Mouse (Mus musculus) frontal cortex, adult 2 months (tissue): Measurements from ENCODE around the gene Zbtb3. TPM values are rescaled to one million over a fixed set of nuclear protein-coding genes. Genes with fewer than 3 reads are reported as not detected.

Experiments used
- DNase-seq, 2 experiments: peaks; one replicate each; pipeline ENCODE4 v3.0.0; 2022; ENCODE audit warnings: low spot score in 1 of 2; ENCODE audit errors: extremely low spot score in 1 of 2
- polyA plus RNA-seq: library from polyadenylated mRNA; depleted of rRNA; stranded (reverse); fragments of >200 nt; gene quantifications from 2 replicates; pipeline ENCODE4 v1.2.3, GENCODE M21; 2012; rRNA removed

Zbtb3 gene
- polyA plus RNA-seq, 1 experiment = 4.6 TPM

- DNase-seq = peak; percentile 89 to 90
These were observed 37.0 kb downstream of the Zbtb3 start, which contains the start of gene Gng3 for GRCm38 (mm10) chr19:8839103-8839907. Gene Gng3 (minus strand): TSS chr19:8839194.

DNA sequence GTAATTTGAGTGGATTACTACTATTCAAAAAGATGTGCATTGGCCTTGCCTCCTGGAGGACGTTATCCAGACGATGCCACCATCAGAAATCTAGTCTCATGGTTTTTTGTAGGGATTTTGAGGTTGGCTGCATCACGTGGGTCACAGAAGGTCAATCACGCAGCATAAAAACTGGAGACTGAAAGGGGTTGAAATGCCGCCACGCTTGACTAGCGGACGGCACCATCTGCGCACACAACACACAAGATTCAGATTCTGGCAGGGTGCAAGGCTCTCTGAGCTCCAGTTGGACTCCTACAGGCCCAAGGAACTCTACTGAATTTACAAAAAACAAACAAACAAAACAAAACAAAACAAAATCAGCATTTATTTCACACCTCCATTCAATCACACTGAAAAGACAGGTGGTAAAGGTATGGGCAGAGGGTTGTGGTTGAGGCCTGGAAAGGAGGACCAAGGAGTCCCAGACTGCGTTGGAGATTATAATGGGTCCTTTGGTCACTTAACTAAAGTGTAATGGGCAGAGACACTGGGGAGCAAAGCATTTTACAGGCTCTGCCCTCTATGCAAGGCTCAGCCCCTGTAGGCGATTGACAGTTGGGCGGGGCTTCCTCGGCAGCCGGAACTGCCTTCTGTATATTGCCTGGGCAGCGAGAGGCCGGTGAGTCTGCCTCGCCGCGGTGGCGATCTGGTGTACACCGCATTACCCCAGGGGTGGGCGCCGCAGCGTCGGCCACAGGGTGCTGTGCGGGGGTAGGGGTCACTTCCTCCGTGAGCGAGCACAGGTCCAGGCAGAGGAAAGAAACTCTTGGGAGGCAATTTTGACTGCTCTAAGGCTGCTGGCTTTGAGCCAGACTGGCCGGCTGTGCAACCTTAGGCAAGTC, 37.8 kb downstream of the Zbtb3 start:
- DNase-seq = peak in 1 of 2 experiments; percentile 78

DNA sequence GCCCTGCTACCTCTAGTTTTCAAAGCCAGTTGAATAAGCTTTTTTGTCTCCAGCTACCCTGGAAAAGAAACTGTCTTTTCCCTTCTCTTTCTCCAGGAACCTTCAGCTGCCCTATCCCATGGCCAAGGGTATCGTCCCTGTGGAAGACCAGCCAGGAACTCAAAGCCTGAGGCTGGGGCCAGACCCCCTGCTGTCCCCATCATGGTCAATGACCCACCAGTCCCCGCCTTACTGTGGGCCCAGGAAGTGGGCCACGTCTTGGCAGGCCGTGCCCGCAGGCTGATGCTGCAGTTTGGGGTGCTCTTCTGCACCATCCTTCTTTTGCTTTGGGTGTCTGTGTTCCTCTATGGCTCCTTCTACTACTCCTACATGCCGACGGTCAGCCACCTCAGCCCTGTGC, 38.7 kb downstream of the Zbtb3 start:
- DNase-seq = no peak

DNA sequence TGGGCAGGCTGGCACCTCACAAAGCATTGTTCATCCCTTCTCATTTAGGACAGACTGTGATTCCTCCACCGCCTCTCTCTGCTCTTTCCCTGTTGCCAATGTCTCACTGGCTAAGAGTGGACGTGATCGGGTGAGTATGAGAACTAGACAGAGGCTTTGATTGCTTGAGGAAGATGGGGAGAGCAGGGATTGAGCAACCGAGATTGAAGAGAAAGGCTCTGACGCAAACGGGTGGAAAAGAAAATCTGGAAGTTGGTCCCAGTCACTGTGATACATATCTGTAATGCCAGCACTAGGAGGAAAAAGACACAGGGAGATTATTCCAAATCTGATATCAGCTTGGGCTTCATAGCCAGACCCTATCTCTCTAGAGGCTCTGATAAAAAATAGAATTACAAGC, 40.6 kb downstream of the Zbtb3 start:
- no peak for DNase-seq

DNA sequence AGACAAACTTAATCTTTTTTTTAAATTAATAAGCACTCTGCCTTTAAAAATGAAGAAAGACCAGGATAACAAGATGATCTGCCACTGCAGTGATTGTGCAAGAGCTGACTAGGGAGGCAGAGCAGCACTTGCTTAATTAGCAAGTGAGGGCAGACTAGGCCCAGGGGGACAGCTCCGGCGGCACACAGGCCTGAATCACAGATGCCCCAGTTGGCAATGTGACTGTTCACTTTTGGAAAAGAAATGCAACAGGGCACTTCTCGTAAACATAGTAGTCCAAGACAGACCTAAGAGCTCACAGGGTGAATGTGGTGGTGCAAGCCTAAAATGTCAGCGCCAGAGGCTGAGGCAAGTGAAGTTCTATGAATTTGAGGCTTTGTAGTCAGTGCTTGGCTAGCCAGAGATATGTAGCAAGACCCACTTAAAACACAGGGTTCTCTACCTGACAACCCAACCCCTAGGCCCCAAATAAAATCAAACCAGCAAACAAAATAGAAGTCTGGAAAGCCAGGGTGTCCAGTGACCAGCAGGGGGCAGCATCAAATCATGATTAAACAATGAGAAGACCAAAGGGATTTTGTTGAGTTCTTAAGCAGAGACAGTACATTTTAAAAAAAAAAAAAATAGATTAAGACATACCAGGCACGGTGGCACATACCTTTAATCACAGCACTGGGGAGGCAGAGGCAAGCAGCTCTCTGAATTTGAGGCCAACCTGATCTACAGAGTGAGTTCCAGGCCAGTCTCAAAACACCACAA, 42.2 kb downstream of the Zbtb3 start:
- DNase-seq = peak in 1 of 2 experiments; percentile 91

DNA sequence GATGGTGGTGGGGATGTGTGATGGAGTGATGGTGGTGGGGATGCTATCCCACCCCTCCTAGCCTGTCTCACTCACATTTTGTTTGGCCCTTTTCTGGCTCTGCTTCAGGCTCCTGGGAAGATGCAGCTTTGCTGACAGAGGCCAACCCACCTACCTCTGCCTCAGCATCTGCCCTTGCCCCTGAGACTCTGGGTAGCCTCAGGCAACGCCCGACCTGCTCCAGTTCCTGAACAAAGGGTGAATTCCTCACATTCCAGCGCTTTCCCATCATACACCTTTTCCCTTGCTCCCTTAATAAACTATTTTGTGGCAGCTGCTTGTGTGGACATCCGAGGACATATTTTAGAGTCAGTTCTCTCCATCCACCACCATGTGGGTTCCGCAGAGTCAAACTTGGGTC, 46.0 kb downstream of the Zbtb3 start:
- DNase-seq = no peak

- DNase-seq = no peak
These were observed 48.1 kb downstream of the Zbtb3 start, which contains the start of gene Lrrn4cl for GRCm38 (mm10) chr19:8850402-8850901. Gene Lrrn4cl (plus strand): TSS chr19:8850768.

DNA sequence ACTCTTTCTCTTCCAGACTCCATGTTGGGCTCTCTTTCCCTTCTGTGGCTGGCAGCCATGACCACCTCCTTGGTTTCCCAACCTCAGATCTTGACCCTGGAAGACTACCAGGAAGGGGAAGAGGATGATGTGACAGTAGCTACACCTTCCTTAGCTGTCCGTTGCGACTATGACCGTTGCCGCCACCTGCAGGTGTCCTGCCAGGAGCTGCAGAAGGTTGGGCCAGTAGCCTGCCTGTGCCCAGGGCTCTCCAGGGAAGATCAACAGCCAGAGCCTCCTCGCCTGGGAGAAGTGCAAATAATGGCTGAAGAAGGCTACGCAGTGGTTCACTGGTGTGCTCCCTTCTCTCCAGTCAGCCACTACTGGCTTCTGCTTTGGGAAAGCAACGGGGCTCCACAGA, 49.3 kb downstream of the Zbtb3 start:
- DNase-seq = no peak

DNA sequence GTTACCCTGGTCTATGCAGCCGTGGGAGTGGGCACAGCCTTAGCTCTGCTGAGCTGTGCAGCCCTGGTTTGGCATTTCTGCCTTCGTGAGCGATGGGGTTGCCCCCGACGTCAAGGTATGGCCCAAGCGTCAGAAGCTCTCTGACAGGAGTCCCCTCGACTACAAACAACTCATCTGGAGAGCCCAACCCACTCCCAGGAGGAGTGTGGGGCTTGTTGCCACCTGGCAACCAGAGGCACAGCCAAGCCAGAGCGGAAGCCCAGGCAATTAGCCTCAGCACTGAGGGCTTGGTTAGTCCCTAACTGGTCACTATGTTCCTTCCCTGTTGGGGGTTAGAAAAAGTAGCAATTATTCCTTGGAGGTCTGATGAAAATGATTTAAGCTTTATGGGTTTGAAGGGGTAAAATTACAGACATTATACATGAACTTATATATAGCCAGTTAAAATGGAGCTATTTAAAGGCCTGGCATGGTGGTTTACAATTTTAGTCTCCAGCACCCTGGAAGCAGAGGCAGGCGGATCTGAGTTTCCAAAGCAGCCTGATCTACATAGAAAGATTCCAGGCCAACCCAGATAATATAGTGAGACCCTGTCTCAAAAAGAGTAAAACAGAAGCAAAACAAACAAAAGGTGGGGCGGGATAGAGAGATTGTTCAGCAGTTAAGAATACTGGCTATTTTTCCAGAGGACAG, 50.0 kb downstream of the Zbtb3 start:
- no peak for DNase-seq

DNA sequence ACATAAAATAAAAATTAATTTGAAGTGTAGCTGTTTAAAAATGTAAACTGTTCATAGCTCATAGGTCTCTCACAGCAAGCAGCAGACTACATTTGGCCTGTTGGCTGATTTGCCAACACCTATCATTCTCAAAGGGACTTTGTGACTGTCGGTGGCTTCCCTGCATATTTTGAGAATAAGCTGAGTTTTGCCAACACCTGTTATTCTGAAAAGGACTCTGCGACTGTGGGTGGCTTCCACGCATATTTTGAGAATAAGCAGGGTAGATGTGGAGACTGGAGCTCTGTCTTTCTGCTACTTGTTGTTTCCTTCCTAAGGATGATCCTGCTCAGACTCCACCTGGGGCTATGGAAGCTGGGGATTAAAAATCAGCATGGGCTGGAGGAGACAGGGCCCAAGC, 50.8 kb downstream of the Zbtb3 start:
- DNase-seq = no peak

Other genes starting within 250 kb of the Zbtb3 start
- 24.4 and 33.8 TPM in 2 replicates for gene Slc22a8, start 211.3 kb upstream of the Zbtb3 start, polyA plus RNA-seq
- 5.6 and 9.2 TPM in 2 replicates for gene Slc22a6, start 184.5 kb upstream of the Zbtb3 start, polyA plus RNA-seq
- gene Chrm1, start 138.8 kb upstream of the Zbtb3 start, polyA plus RNA-seq = 78.1 and 81.1 TPM in 2 replicates
- 183 and 188 TPM in 2 replicates for gene Slc3a2, start 79.2 kb upstream of the Zbtb3 start, polyA plus RNA-seq
- gene Wdr74, start 66.7 kb upstream of the Zbtb3 start, polyA plus RNA-seq = 48.9 and 49.2 TPM in 2 replicates
- gene 1700092M07Rik, start 61.8 kb upstream of the Zbtb3 start, polyA plus RNA-seq = 0.34 and 0.92 TPM in 2 replicates
- 111 and 130 TPM in 2 replicates for gene Stx5a, start 61.1 kb upstream of the Zbtb3 start, polyA plus RNA-seq
- gene Nxf1, start 45.5 kb upstream of the Zbtb3 start, polyA plus RNA-seq = 128 and 139 TPM in 2 replicates
- gene Tmem223, start 31.6 kb upstream of the Zbtb3 start, polyA plus RNA-seq = 124 and 140 TPM in 2 replicates
- 16.9 and 18.1 TPM in 2 replicates for gene Tmem179b, start 28.1 kb upstream of the Zbtb3 start, polyA plus RNA-seq
- 15.8 and 17.4 TPM in 2 replicates for gene Taf6l, start 16.1 kb upstream of the Zbtb3 start, polyA plus RNA-seq
- gene Polr2g, start 4.0 kb upstream of the Zbtb3 start, polyA plus RNA-seq = 159 and 171 TPM in 2 replicates
- 27.2 and 30.9 TPM in 2 replicates for gene Ttc9c, start 16.8 kb downstream of the Zbtb3 start, polyA plus RNA-seq
- gene Hnrnpul2, start 17.5 kb downstream of the Zbtb3 start, polyA plus RNA-seq = 92.6 and 96.8 TPM in 2 replicates
- not detected in 2 replicates for gene AC129217.1, start 27.2 kb downstream of the Zbtb3 start, polyA plus RNA-seq
- gene Bscl2, start 34.9 kb downstream of the Zbtb3 start, polyA plus RNA-seq = 122 and 130 TPM in 2 replicates
- 248 and 262 TPM in 2 replicates for gene Gng3, start 36.6 kb downstream of the Zbtb3 start, polyA plus RNA-seq
- gene Lrrn4cl, start 48.2 kb downstream of the Zbtb3 start, polyA plus RNA-seq = 0.96 and 1.2 TPM in 2 replicates
- gene Ubxn1, start 68.9 kb downstream of the Zbtb3 start, polyA plus RNA-seq = 129 and 137 TPM in 2 replicates
- 67.7 and 70.4 TPM in 2 replicates for gene Uqcc3, start 78.4 kb downstream of the Zbtb3 start, polyA plus RNA-seq
- gene Lbhd1, start 81.2 kb downstream of the Zbtb3 start, polyA plus RNA-seq = 3.7 and 4.0 TPM in 2 replicates
- gene Gm49403, start 81.4 kb downstream of the Zbtb3 start, polyA plus RNA-seq = not detected in 2 replicates
- 36.6 and 41.3 TPM in 2 replicates for gene 1810009A15Rik, start 86.3 kb downstream of the Zbtb3 start, polyA plus RNA-seq
- not detected in 2 replicates for gene Gm49416, start 86.4 kb downstream of the Zbtb3 start, polyA plus RNA-seq
- gene Ints5, start 90.5 kb downstream of the Zbtb3 start, polyA plus RNA-seq = 14.8 and 15.8 TPM in 2 replicates
- gene Ganab, start 95.5 kb downstream of the Zbtb3 start, polyA plus RNA-seq = 87.7 and 95.2 TPM in 2 replicates
- 190 and 210 TPM in 2 replicates for gene B3gat3, start 117.8 kb downstream of the Zbtb3 start, polyA plus RNA-seq
- 8.3 and 9.6 TPM in 2 replicates for gene Rom1, start 126.8 kb downstream of the Zbtb3 start, polyA plus RNA-seq
- gene Eml3, start 127.0 kb downstream of the Zbtb3 start, polyA plus RNA-seq = 13.9 and 14.1 TPM in 2 replicates
- 27.6 and 31.0 TPM in 2 replicates for gene Mta2, start 139.3 kb downstream of the Zbtb3 start, polyA plus RNA-seq
- 19.6 and 20.5 TPM in 2 replicates for gene Tut1, start 151.3 kb downstream of the Zbtb3 start, polyA plus RNA-seq
- 257 and 281 TPM in 2 replicates for gene Eef1g, start 164.5 kb downstream of the Zbtb3 start, polyA plus RNA-seq
- gene Ahnak, start 186.7 kb downstream of the Zbtb3 start, polyA plus RNA-seq = 6.8 and 7.5 TPM in 2 replicates